Mouse (Mus musculus): ENCODE results near the gene Ercc4.

The Ercc4 gene

GRCm38 (mm10) chr16:13199204-13199603, 89.7 kb downstream of the Ercc4 start:
- DNase-seq = no peak
